Mouse (Mus musculus): ENCODE data around the gene Nrxn3.

Nrxn3 gene

GRCm38 (mm10) chr12:90283022-90283421, 1560.3 kb downstream of the Nrxn3 start:
- no peak for DNase-seq (ENCODE audit: low spot score in 2 of 2)

- DNase-seq (ENCODE audit: low spot score in 2 of 2) = no peak
Measured at GRCm38 (mm10) chr12:90302671-90303070, 1580.0 kb downstream of the Nrxn3 start.

GRCm38 (mm10) chr12:90331806-90332205, 1609.1 kb downstream of the Nrxn3 start:
- DNase-seq (ENCODE audit: low spot score in 2 of 2) = no peak

- DNase-seq (ENCODE audit: low spot score in 2 of 2) = no peak
Measured at GRCm38 (mm10) chr12:90332459-90332858, 1609.8 kb downstream of the Nrxn3 start.

- DNase-seq (ENCODE audit: low spot score in 2 of 2) = no peak
Measured at GRCm38 (mm10) chr12:90337496-90338228, 1615.0 kb downstream of the Nrxn3 start.

- no peak for DNase-seq (ENCODE audit: low spot score in 2 of 2)
Measured at GRCm38 (mm10) chr12:90338229-90338557, 1615.5 kb downstream of the Nrxn3 start.
